Mouse (Mus musculus): Measurements from ENCODE around the gene Snx4. TPM values are rescaled to one million over a fixed set of nuclear protein-coding genes. Genes with fewer than 3 reads are reported as not detected.

Snx4 gene
- polyA plus RNA-seq, 1 experiment from 2014 or later: 83.6 TPM

- no peak for ATAC-seq (ENCODE audit: insufficient number of reproducible peaks, low FRiP score, low TSS enrichment, low read depth)
- no peaks in the 10 kb centered on the region for H3K36me3 ChIP-seq
- no peaks in the 10 kb centered on the region for H3K27me3 ChIP-seq
- no peaks in the 10 kb centered on the region for H3K9me3 ChIP-seq (replicated peaks)
- H3K27ac ChIP-seq (replicated peaks): no peak overlapping the region
- no peak overlapping the region for H3K4me3 ChIP-seq (replicated peaks)
- no peak overlapping the region for H3K9ac ChIP-seq
- WGBS: 70% methylated on average over 3 of the region's 3 CpGs
- H3K4me2 ChIP-seq (replicated peaks): no peak overlapping the region
- no peaks in the 10 kb centered on the region for H3K4me1 ChIP-seq
These were observed 66.4 kb downstream of the Snx4 start for GRCm38 (mm10) chr16:33317646-33318045.

- Histone ChIP-seq H3K27me3 (no peaks in the 10 kb centered on the region), H3K9ac (no peak overlapping the region), H3K27ac (replicated peaks) (no peak overlapping the region), H3K4me3 (replicated peaks) (no peak overlapping the region), H3K4me2 (replicated peaks) (no peak overlapping the region), H3K36me3 (no peaks in the 10 kb centered on the region), H3K9me3 (replicated peaks) (no peaks in the 10 kb centered on the region), H3K4me1 (no peaks in the 10 kb centered on the region)
- no peak for ATAC-seq (ENCODE audit: insufficient number of reproducible peaks, low FRiP score, low TSS enrichment, low read depth)
- WGBS: 90% methylated on average over 7 of the region's 7 CpGs
These were observed 66.8 kb downstream of the Snx4 start for GRCm38 (mm10) chr16:33318059-33318458.

GRCm38 (mm10) chr16:33325704-33326455 is 74.6 kb downstream of the Snx4 start:
- WGBS: 25% methylated on average over 12 of the region's 12 CpGs
- Histone ChIP-seq H3K9me3 (replicated peaks) (no peaks in the 10 kb centered on the region), H3K27ac (replicated peaks) (peak overlapping the region; percentile 5; the same call in 1 of the 2 replicates), H3K4me1 (peaks cover 4% of the 10 kb centered on the region), H3K27me3 (no peaks in the 10 kb centered on the region), H3K9ac (no peak overlapping the region), H3K4me2 (replicated peaks) (no peak overlapping the region), H3K36me3 (no peaks in the 10 kb centered on the region), H3K4me3 (replicated peaks) (no peak overlapping the region)
- ATAC-seq (ENCODE audit: insufficient number of reproducible peaks, low FRiP score, low TSS enrichment, low read depth): 0 out of 2 replicates have a peak, but pooled peaks have one; percentile 29

GRCm38 (mm10) chr16:33326589-33326988 is 75.3 kb downstream of the Snx4 start:
- Histone ChIP-seq H3K36me3 (no peaks in the 10 kb centered on the region), H3K27ac (replicated peaks) (0 out of 2 replicates have a peak overlapping the region, but pooled peaks have one; percentile 5), H3K4me1 (peaks cover 4% of the 10 kb centered on the region), H3K9ac (no peak overlapping the region), H3K27me3 (no peaks in the 10 kb centered on the region), H3K9me3 (replicated peaks) (no peaks in the 10 kb centered on the region), H3K4me2 (replicated peaks) (no peak overlapping the region), H3K4me3 (replicated peaks) (no peak overlapping the region)
- 40% methylated on average over 9 of the region's 9 CpGs for WGBS
- no peak for ATAC-seq (ENCODE audit: insufficient number of reproducible peaks, low FRiP score, low TSS enrichment, low read depth)

- no peak overlapping the region for H3K9ac ChIP-seq
- no peak overlapping the region for H3K27ac ChIP-seq (replicated peaks)
- H3K9me3 ChIP-seq (replicated peaks): no peaks in the 10 kb centered on the region
- H3K36me3 ChIP-seq: no peaks in the 10 kb centered on the region
- WGBS: 65% methylated on average over 9 of the region's 9 CpGs
- H3K4me2 ChIP-seq (replicated peaks): no peak overlapping the region
- ATAC-seq (ENCODE audit: insufficient number of reproducible peaks, low FRiP score, low TSS enrichment, low read depth): no peak
- no peaks in the 10 kb centered on the region for H3K27me3 ChIP-seq
- peaks cover 4% of the 10 kb centered on the region for H3K4me1 ChIP-seq
- H3K4me3 ChIP-seq (replicated peaks): no peak overlapping the region
These were observed 75.9 kb downstream of the Snx4 start for GRCm38 (mm10) chr16:33327101-33327500.

- H3K9me3 ChIP-seq (replicated peaks): no peaks in the 10 kb centered on the region
- H3K27me3 ChIP-seq: no peaks in the 10 kb centered on the region
- H3K4me2 ChIP-seq (replicated peaks): no peak overlapping the region
- no peak overlapping the region for H3K27ac ChIP-seq (replicated peaks)
- no peak overlapping the region for H3K9ac ChIP-seq
- H3K36me3 ChIP-seq: no peaks in the 10 kb centered on the region
- H3K4me1 ChIP-seq: peaks cover 9% of the 10 kb centered on the region; the same call in 1 of the 2 replicates
- H3K4me3 ChIP-seq (replicated peaks): no peak overlapping the region
- WGBS: 80% methylated on average over 14 of the region's 14 CpGs
- no peak for ATAC-seq (ENCODE audit: insufficient number of reproducible peaks, low FRiP score, low TSS enrichment, low read depth)
These were observed 81.8 kb downstream of the Snx4 start for GRCm38 (mm10) chr16:33333015-33333414.

GRCm38 (mm10) chr16:33337177-33337576 is 85.9 kb downstream of the Snx4 start:
- 7% methylated on average over 8 of the region's 8 CpGs for WGBS
- Histone ChIP-seq H3K4me3 (replicated peaks) (no peak overlapping the region; the same call in 1 of the 2 replicates), H3K9ac (no peak overlapping the region), H3K4me2 (replicated peaks) (peak overlapping the region; percentile 34; the same call in 1 of the 2 replicates), H3K9me3 (replicated peaks) (no peaks in the 10 kb centered on the region), H3K4me1 (peaks cover 9% of the 10 kb centered on the region; the same call in 1 of the 2 replicates), H3K27ac (replicated peaks) (0 out of 2 replicates have a peak overlapping the region, but pooled peaks have one; percentile 28), H3K27me3 (no peaks in the 10 kb centered on the region), H3K36me3 (no peaks in the 10 kb centered on the region)
- no peak for ATAC-seq (ENCODE audit: insufficient number of reproducible peaks, low FRiP score, low TSS enrichment, low read depth)

- Histone ChIP-seq H3K4me1 (peaks cover 9% of the 10 kb centered on the region; the same call in 1 of the 2 replicates), H3K9me3 (replicated peaks) (no peaks in the 10 kb centered on the region), H3K9ac (no peak overlapping the region), H3K4me3 (replicated peaks) (no peak overlapping the region; the same call in 1 of the 2 replicates), H3K27me3 (no peaks in the 10 kb centered on the region), H3K4me2 (replicated peaks) (peak overlapping the region; percentile 34; the same call in 1 of the 2 replicates), H3K27ac (replicated peaks) (no peak overlapping the region), H3K36me3 (no peaks in the 10 kb centered on the region)
- no peak for ATAC-seq (ENCODE audit: insufficient number of reproducible peaks, low FRiP score, low TSS enrichment, low read depth)
- WGBS: 68% methylated on average over 10 of the region's 10 CpGs
These were observed 86.4 kb downstream of the Snx4 start for GRCm38 (mm10) chr16:33337681-33338080.

- H3K4me1 ChIP-seq: peaks cover 9% of the 10 kb centered on the region; the same call in 1 of the 2 replicates
- 50% methylated on average over 4 of the region's 4 CpGs for WGBS
- no peaks in the 10 kb centered on the region for H3K27me3 ChIP-seq
- H3K36me3 ChIP-seq: no peaks in the 10 kb centered on the region
- no peak overlapping the region for H3K9ac ChIP-seq
- no peak overlapping the region for H3K27ac ChIP-seq (replicated peaks)
- no peak for ATAC-seq (ENCODE audit: insufficient number of reproducible peaks, low FRiP score, low TSS enrichment, low read depth)
- H3K9me3 ChIP-seq (replicated peaks): no peaks in the 10 kb centered on the region
- H3K4me2 ChIP-seq (replicated peaks): no peak overlapping the region
- no peak overlapping the region for H3K4me3 ChIP-seq (replicated peaks)
These were observed 87.2 kb downstream of the Snx4 start for GRCm38 (mm10) chr16:33338492-33338891.

GRCm38 (mm10) chr16:33339476-33339875 is 88.2 kb downstream of the Snx4 start:
- H3K27ac ChIP-seq (replicated peaks): no peak overlapping the region
- H3K36me3 ChIP-seq: no peaks in the 10 kb centered on the region
- ATAC-seq (ENCODE audit: insufficient number of reproducible peaks, low FRiP score, low TSS enrichment, low read depth): no peak
- no peak overlapping the region for H3K4me2 ChIP-seq (replicated peaks)
- H3K9ac ChIP-seq: no peak overlapping the region
- peaks cover 13% of the 10 kb centered on the region for H3K4me1 ChIP-seq
- H3K9me3 ChIP-seq (replicated peaks): no peaks in the 10 kb centered on the region
- no peaks in the 10 kb centered on the region for H3K27me3 ChIP-seq
- H3K4me3 ChIP-seq (replicated peaks): no peak overlapping the region
- WGBS: 86% methylated on average over 2 of the region's 2 CpGs

- Histone ChIP-seq H3K27me3 (no peaks in the 10 kb centered on the region), H3K36me3 (no peaks in the 10 kb centered on the region), H3K27ac (replicated peaks) (no peak overlapping the region), H3K9ac (no peak overlapping the region), H3K9me3 (replicated peaks) (no peaks in the 10 kb centered on the region), H3K4me3 (replicated peaks) (no peak overlapping the region), H3K4me2 (replicated peaks) (no peak overlapping the region), H3K4me1 (peaks cover 15% of the 10 kb centered on the region)
- ATAC-seq (ENCODE audit: insufficient number of reproducible peaks, low FRiP score, low TSS enrichment, low read depth): no peak
- WGBS: 48% methylated on average over 1 of the region's 1 CpGs
These were observed 91.1 kb downstream of the Snx4 start for GRCm38 (mm10) chr16:33342356-33342755.
